Mouse (Mus musculus) ES-E14 (cell line): ENCODE measurements at regions not wholly inside any gene's neighbourhood (a gene's known extent, or its start where the extent isn't known, plus 50 kb on each side); places are given as distances from the start of the nearest gene placed in this dataset.

Experiments used
- CHD2 ChIP-seq: IDR thresholded peaks from 2 replicates; pipeline ENCODE4 v1.6.1; 2014; ENCODE audit warnings: mild to moderate bottlenecking, low read depth, low read length, inconsistent platforms
- HCFC1 ChIP-seq: IDR thresholded peaks from 2 replicates; pipeline ENCODE4 v1.6.1; 2012; ENCODE audit warnings: low read length, inconsistent platforms, borderline replicate concordance; ENCODE audit not compliant: insufficient read depth
- MAFK ChIP-seq: IDR thresholded peaks from 2 replicates; pipeline ENCODE4 v1.6.1; 2014; ENCODE audit warnings: mild to moderate bottlenecking, low read depth, low read length, inconsistent platforms; ENCODE audit not compliant: insufficient read depth
- ZC3H11A ChIP-seq: IDR thresholded peaks from 2 replicates; pipeline ENCODE4 v1.6.1; 2012; ENCODE audit warnings: low read depth, mild to moderate bottlenecking, inconsistent platforms, low read length, borderline replicate concordance
- ZNF384 ChIP-seq: IDR thresholded peaks from 2 replicates; pipeline ENCODE4 v1.6.1; 2012; ENCODE audit warnings: low read depth, low read length, inconsistent platforms

DNA sequence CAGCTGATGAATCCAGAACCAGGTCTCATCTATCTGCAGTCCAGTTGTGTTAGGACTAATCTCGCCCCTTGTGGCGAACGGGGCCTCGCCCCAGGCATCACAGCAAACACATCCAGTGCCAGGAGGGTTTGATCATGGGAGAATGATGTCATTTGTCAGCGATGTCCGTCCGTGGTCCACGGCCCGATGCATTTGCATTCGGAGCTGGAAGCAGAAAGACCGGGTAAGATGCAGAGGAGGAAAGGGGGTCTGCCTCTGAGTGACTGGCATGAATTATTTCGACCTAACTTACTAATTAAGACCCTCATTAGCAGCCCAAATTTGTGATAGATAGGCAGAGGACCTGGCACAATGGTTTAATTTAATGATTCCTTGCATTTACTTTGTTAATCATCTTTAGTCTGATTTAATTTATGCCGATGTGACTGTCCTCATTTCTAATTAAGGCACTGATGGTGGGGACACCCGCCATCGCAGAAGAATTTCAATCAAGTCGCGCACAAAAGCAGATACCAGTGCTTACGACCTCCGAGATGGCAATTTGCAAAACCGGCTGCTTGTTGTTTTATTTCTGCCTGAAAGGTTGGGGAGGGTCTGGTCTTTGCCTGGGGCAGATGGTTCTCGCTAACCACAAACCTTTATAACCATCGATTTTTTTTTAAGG is 141.9 kb downstream of the Cryba4 start:
- TF ChIP-seq CHD2 = no peak
- no peak for TF ChIP-seq ZNF384
- TF ChIP-seq ZC3H11A = no peak
- no peak for TF ChIP-seq HCFC1
- TF ChIP-seq MAFK = no peak
